Mouse (Mus musculus) left cerebral cortex, postnatal 36 days (tissue): ENCODE data around the gene Txnrd3. TPM values are rescaled to one million over a fixed set of nuclear protein-coding genes. Genes with fewer than 3 reads are reported as not detected.

Experiments
- DNase-seq, 2 experiments: peaks; one replicate each; pipeline ENCODE4 v3.0.0; 2021 to 2022; ENCODE audit warnings: low spot score in 2 of 2, mixed read lengths in 1 of 2
- intact Hi-C: fragments of 180-260 bp; cut with DNase I; formaldehyde crosslinking; loops from one replicate; pipeline ENCODE4 v1.15.1; 2025
- total RNA-seq, 2 experiments: library from RNA; stranded (reverse); gene quantifications; 2 replicates each; pipeline ENCODE4 v1.2.3; 2021

Txnrd3 gene
- total RNA-seq, 2 experiments from 2014 or later, result 3.3 to 4.6 TPM

GRCm38 (mm10) chr6:89707240-89707639 lies 63.5 kb downstream of the Txnrd3 start, which contains the start of gene Vmn1r40:
Vmn1r40 (plus strand) TSS chr6:89707540.
- DNase-seq, result no peak
- intact Hi-C loops, result no loop called here

GRCm38 (mm10) chr6:89718051-89718450 lies 74.3 kb downstream of the Txnrd3 start:
- no peak for DNase-seq

More at GRCm38 (mm10) chr6:89718051-89718450, 74.3 kb downstream of the Txnrd3 start:
- intact Hi-C loops, result no loop called here

Other genes starting within 250 kb of the Txnrd3 start
- gene Chchd6, start 48.3 kb upstream of the Txnrd3 start, total RNA-seq, result 10 to 100 TPM; 74.4 to 91.7 TPM
- not detected for gene Vmn1r40, start 63.6 kb downstream of the Txnrd3 start, total RNA-seq
- not detected for gene Vmn1r41, start 96.8 kb downstream of the Txnrd3 start, total RNA-seq
- gene Vmn1r42, start 232.4 kb downstream of the Txnrd3 start, total RNA-seq, result not detected
- gene Vmn1r43, start 232.4 kb downstream of the Txnrd3 start, total RNA-seq, result not detected
- not detected for gene Vmn1r44, start 239.7 kb downstream of the Txnrd3 start, total RNA-seq